Mouse (Mus musculus) embryonic stem cell, embryonic (primary cell): ENCODE results near the gene Mlx.
"Not testable (repeated sequence)": the region's sequence is repeated elsewhere in the genome, so short reads cannot be mapped to it uniquely, and the experiment has no call there.

Experiments
- CTCF ChIA-PET, 4 experiments: fragments of 300-600 bp in 2 of 4; fragments of 350-600 bp in 2 of 4; sonication (Branson Sonifier 250); formaldehyde crosslinking; loops; one replicate each; lab custom pipeline; 2022; ENCODE audit warnings: inconsistent platforms in 2 of 4; lab: Charles Lee
- POLR2A ChIA-PET, 4 experiments: fragments of 300-600 bp in 2 of 4; fragments of 350-600 bp in 2 of 4; sonication (Branson Sonifier 250); formaldehyde crosslinking; loops; one replicate each; lab custom pipeline; 2022; ENCODE audit warnings: antibody characterized with exemption in 4 of 4, inconsistent platforms in 1 of 4; lab: Charles Lee

The Mlx gene

GRCm38 (mm10) chr11:101103011-101103410 lies 15.9 kb downstream of the Mlx start:
- CTCF ChIA-PET: interaction anchor here in 1 of 4 experiments (1.5 to 1.8 kb wide), 2 partner anchors 45 to 78 kb away, joined by 3 to 8 read pairs; no protein-coding TSS in a partner anchor
- POLR2A ChIA-PET: interaction anchor here in 3 of 4 experiments (0.8 to 3.5 kb wide), 5 partner anchors 9 to 94 kb away, joined by 3 to 11 read pairs (median 6); partner anchors contain the start of genes Retreg3 (in 3 of the 3) and Tubg1 (in 3 of the 3)

DNA sequence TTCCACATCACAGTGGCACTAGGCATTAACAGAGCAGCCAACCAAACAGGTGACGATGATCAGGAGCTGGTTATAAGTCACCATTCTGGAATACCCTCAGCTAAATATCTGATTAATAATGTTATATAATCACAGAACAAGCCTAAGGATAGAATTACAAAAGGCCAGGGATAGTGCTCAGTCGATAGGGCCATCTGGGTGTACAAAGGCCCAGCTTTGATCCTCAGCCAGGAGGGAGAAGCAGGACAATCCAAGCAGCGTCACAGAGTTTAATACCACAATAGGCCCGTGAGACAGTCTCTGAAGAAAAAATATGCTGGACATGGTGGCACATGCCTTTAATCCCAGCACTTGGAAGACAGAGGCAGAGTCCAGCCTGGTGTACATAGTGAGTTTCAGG lies 22.3 kb downstream of the Mlx start:
- POLR2A ChIA-PET: interaction anchor here in 2 of 4 experiments (0.6 to 4.0 kb wide), 7 partner anchors 10 to 443 kb away, joined by 3 to 14 read pairs (median 3); partner anchors contain the start of genes Retreg3 (in 2 of the 2), Tubg1 (in 2 of the 2) and Wnk4 (in 1 of the 2)
- CTCF ChIA-PET: interaction anchor here in 2 of 4 experiments (0.7 to 1.2 kb wide), 3 partner anchors 50 to 476 kb away, joined by 3 to 7 read pairs (median 3); no protein-coding TSS in a partner anchor

- ChIA-PET POLR2A (interaction anchor here in 2 of 4 experiments (0.7 to 0.8 kb wide), 2 partner anchors 9 to 25 kb away, joined by 3 read pairs; partner anchors contain the start of genes Retreg3 (in 1 of the 2) and Tubg1 (in 1 of the 2)), CTCF (interaction anchor here in 1 of 4 experiments (0.6 kb wide), 1 partner anchor 65 kb away, joined by 3 read pairs; no protein-coding TSS in a partner anchor)
Observed at GRCm38 (mm10) chr11:101110708-101111107, 23.6 kb downstream of the Mlx start.

GRCm38 (mm10) chr11:101111178-101111577 lies 24.1 kb downstream of the Mlx start:
- ChIA-PET CTCF (no interaction called here), POLR2A (interaction anchor here in 2 of 4 experiments (0.7 to 0.8 kb wide), 2 partner anchors 9 to 26 kb away, joined by 3 read pairs; partner anchors contain the start of genes Retreg3 (in 1 of the 2) and Tubg1 (in 1 of the 2))

- CTCF ChIA-PET: no interaction called here
Observed at GRCm38 (mm10) chr11:101112186-101112585, 25.1 kb downstream of the Mlx start.

GRCm38 (mm10) chr11:101115564-101115963 lies 28.5 kb downstream of the Mlx start:
- CTCF ChIA-PET: interaction anchor here in 1 of 4 experiments (0.5 to 1.5 kb wide), 4 partner anchors 16 to 133 kb away, joined by 3 to 5 read pairs (median 3); partner anchors contain the start of gene Psmc3ip
- POLR2A ChIA-PET: interaction anchor here in 2 of 4 experiments (1.0 to 2.7 kb wide), 3 partner anchors 20 to 56 kb away, joined by 3 to 9 read pairs (median 3); partner anchors contain the start of genes Coasy (in 1 of the 2) and Psmc3ip (in 1 of the 2)

More at GRCm38 (mm10) chr11:101112186-101112585, 25.1 kb downstream of the Mlx start:
- POLR2A ChIA-PET: no interaction called here

GRCm38 (mm10) chr11:101118105-101118504 lies 31.0 kb downstream of the Mlx start:
- ChIA-PET CTCF (interaction anchor here in 2 of 4 experiments (0.5 to 1.4 kb wide), 5 partner anchors 9 to 183 kb away, joined by 3 to 11 read pairs (median 3); no protein-coding TSS in a partner anchor), POLR2A (interaction anchor here in 2 of 4 experiments (0.7 to 3.5 kb wide), 9 partner anchors 15 to 1067 kb away, joined by 3 to 22 read pairs (median 4); partner anchors contain the start of genes Mlx (in 2 of the 2), Psmc3ip (in 2 of the 2) and Lsm12 (in 1 of the 2))

DNA sequence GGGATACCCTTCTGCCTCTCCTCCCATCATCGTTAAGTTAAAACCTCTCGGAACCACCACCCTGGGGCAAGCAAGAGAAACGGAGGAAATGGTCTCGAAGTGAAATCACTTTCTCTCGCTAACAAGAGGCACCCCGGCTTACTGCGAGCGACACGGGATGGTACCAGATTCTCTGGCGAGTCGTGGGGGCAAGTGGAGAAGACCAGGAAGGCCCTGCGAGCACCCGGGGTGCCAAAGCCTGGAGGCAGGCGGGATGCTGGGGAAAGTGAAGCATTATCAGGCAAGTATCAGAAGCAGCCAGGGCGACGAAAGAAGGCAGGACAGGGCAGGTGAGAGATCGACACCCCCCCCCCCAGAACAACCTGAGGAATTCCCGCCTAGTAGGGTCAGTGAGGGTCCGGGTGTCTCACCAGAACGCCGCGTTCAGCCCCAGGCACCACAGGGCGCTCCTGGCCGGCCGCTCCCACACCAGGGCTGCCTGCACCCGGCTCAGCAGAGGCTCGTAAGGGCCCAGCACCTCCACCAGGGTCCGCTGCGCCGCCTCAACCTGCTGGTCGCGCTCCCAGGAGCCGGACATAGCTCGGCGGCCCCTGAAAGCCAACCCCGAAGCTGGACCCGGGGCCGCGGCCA lies 32.2 kb downstream of the Mlx start:
- POLR2A ChIA-PET: interaction anchor here (0.6 to 3.5 kb wide), 75 partner anchors 8 to 1757 kb away, joined by 3 to 23 read pairs (median 4); partner anchors contain the start of genes Cntd1 (in 2 of the 4), Cntnap1 (in 2 of the 4), Coa3 (in 2 of the 4) and Mlx (in 2 of the 4)
- CTCF ChIA-PET: interaction anchor here in 3 of 4 experiments (0.5 to 1.8 kb wide), 17 partner anchors 8 to 792 kb away, joined by 3 to 13 read pairs (median 4); partner anchors contain the start of genes Psmc3ip (in 2 of the 3), Becn1 (in 1 of the 3), Ccr10 (in 1 of the 3) and Cntd1 (in 1 of the 3)

- ChIA-PET CTCF (interaction anchor here in 3 of 4 experiments (0.5 to 1.8 kb wide), 18 partner anchors 12 to 791 kb away, joined by 3 to 13 read pairs (median 4); partner anchors contain the start of genes Psmc3ip (in 2 of the 3), Becn1 (in 1 of the 3), Ccr10 (in 1 of the 3) and Cntd1 (in 1 of the 3)), POLR2A (interaction anchor here (0.5 to 3.5 kb wide), 73 partner anchors 9 to 1757 kb away, joined by 3 to 23 read pairs (median 4); partner anchors contain the start of genes Cntd1 (in 2 of the 4), Cntnap1 (in 2 of the 4), Coa3 (in 2 of the 4) and Mlx (in 2 of the 4))
Observed at GRCm38 (mm10) chr11:101119761-101120544, 32.9 kb downstream of the Mlx start, which contains the start of the genes Retreg3 and Tubg1. Gene Retreg3 (minus strand): TSS chr11:101119893. Gene Tubg1 (plus strand): TSS chr11:101119938.

DNA sequence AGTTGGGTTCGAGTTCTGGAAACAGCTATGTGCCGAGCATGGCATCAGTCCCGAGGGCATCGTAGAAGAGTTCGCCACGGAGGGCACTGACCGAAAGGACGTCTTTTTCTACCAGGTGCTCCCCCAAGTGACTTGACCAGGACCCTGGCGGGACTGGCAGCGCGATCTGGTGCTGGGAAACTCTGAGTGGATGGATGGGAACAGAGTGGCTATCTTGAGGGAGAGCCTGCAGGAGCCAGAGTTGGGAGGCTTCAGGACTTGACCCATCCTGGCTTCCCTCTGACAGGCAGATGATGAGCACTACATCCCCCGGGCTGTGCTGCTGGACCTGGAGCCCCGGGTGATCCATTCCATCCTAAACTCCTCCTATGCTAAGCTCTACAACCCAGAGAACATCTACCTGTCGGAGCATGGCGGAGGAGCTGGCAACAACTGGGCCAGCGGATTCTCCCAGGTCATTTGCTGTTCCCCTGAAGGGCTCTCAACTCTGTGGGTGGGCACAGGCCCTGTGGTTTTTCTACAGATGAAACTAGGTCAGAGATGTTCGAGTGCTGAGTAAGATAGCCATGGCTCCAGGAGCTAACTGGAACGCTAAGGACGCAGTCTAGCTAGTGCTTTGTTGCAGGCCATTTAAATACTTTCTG lies 33.6 kb downstream of the Mlx start:
- ChIA-PET POLR2A (interaction anchor here (0.5 to 3.5 kb wide), 64 partner anchors 8 to 801 kb away, joined by 3 to 23 read pairs (median 4); partner anchors contain the start of genes Cntd1 (in 2 of the 4), Cntnap1 (in 2 of the 4), Coa3 (in 2 of the 4) and Mlx (in 2 of the 4)), CTCF (interaction anchor here in 3 of 4 experiments (0.6 to 1.8 kb wide), 16 partner anchors 11 to 181 kb away, joined by 3 to 13 read pairs (median 5); partner anchors contain the start of genes Psmc3ip (in 2 of the 3), Becn1 (in 1 of the 3), Ccr10 (in 1 of the 3) and Cntd1 (in 1 of the 3))

GRCm38 (mm10) chr11:101124494-101124893 lies 37.4 kb downstream of the Mlx start:
- CTCF ChIA-PET: interaction anchor here in 2 of 4 experiments (1.5 to 1.9 kb wide), 2 partner anchors 52 to 56 kb away, joined by 5 to 6 read pairs; no protein-coding TSS in a partner anchor
- POLR2A ChIA-PET: interaction anchor here in 1 of 4 experiments (1.2 to 1.4 kb wide), 2 partner anchors 24 to 36 kb away, joined by 3 to 4 read pairs; no protein-coding TSS in a partner anchor

DNA sequence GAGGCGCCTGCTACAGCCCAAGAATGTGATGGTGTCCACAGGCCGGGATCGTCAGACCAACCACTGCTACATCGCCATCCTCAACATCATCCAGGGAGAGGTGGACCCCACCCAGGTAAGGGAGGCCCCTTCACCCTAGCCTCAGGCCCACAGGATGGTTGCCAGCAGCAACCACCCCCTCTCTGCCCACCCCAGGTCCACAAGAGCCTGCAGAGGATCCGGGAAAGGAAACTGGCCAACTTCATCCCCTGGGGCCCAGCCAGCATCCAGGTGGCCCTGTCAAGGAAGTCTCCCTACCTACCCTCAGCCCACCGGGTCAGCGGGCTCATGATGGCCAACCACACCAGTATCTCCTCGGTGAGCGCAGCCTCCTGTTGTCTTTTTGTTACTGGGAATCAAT lies 37.9 kb downstream of the Mlx start:
- CTCF ChIA-PET: interaction anchor here in 1 of 4 experiments (1.9 kb wide), 1 partner anchor 52 kb away, joined by 5 read pairs; no protein-coding TSS in a partner anchor
- POLR2A ChIA-PET: not testable (repeated sequence)

GRCm38 (mm10) chr11:101127075-101127474 lies 40.0 kb downstream of the Mlx start:
- POLR2A ChIA-PET: interaction anchor here (0.6 to 1.5 kb wide), 7 partner anchors 10 to 425 kb away, joined by 3 to 8 read pairs (median 3); partner anchors contain the start of genes Brca1 (in 1 of the 4), Cntd1 (in 1 of the 4), Coa3 (in 1 of the 4) and Nbr1 (in 1 of the 4)
- CTCF ChIA-PET: interaction anchor here (0.6 to 1.9 kb wide), 30 partner anchors 8 to 1196 kb away, joined by 3 to 17 read pairs (median 3); partner anchors contain the start of genes Becn1 (in 1 of the 4) and Psmc3ip (in 1 of the 4)

GRCm38 (mm10) chr11:101128996-101129577 lies 42.0 kb downstream of the Mlx start:
- ChIA-PET POLR2A (interaction anchor here in 3 of 4 experiments (0.6 to 1.6 kb wide), 4 partner anchors 9 to 119 kb away, joined by 4 to 12 read pairs (median 6); partner anchors contain the start of genes Retreg3 (in 1 of the 3) and Tubg1 (in 1 of the 3)), CTCF (interaction anchor here (0.6 to 1.3 kb wide), 9 partner anchors 14 to 311 kb away, joined by 3 to 8 read pairs (median 4); partner anchors contain the start of gene Becn1 (in 1 of the 4))
